Mouse (Mus musculus) megakaryocyte, embryonic 14.5 days (primary cell): Measurements from ENCODE around the gene Sox12.

Experiments used
- FLI1 ChIP-seq: IDR thresholded peaks from 2 replicates; pipeline ENCODE4 v1.6.1; 2012; ENCODE audit warnings: low read length, inconsistent platforms, mixed read lengths
- GATA1 ChIP-seq: IDR thresholded peaks from 3 replicates; pipeline ENCODE4 v1.6.1; 2012; ENCODE audit warnings: mixed read lengths, low read length, inconsistent platforms, borderline replicate concordance

DNA sequence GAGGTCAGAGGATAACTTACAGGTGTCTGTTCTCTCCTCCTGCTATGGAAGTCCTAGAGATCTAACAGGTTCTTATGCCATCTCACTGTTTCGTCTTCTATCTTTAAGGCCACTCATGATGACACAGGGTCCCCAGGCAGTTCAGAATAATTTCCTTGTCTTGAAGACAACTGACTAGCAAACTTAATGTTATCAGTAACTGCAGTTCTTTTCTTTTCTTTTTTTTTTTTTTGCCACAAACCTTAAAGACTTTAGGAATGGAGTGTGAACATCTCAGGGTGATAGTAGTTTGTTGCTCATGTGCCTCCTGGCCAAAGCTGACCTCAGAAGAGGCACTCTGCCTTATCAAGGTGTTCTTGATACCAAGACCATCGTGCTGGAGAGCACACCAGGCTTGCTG is 48.8 kb upstream of the Sox12 start:
- TF ChIP-seq GATA1 (no peak), FLI1 (no peak)
